Mouse (Mus musculus): ENCODE measurements around the gene Dtx1. TPM values are rescaled to one million over a fixed set of nuclear protein-coding genes. Genes with fewer than 3 reads are reported as not detected.

The Dtx1 gene
- polyA plus RNA-seq, 1 experiment from 2014 or later, result 5.4 TPM

DNA sequence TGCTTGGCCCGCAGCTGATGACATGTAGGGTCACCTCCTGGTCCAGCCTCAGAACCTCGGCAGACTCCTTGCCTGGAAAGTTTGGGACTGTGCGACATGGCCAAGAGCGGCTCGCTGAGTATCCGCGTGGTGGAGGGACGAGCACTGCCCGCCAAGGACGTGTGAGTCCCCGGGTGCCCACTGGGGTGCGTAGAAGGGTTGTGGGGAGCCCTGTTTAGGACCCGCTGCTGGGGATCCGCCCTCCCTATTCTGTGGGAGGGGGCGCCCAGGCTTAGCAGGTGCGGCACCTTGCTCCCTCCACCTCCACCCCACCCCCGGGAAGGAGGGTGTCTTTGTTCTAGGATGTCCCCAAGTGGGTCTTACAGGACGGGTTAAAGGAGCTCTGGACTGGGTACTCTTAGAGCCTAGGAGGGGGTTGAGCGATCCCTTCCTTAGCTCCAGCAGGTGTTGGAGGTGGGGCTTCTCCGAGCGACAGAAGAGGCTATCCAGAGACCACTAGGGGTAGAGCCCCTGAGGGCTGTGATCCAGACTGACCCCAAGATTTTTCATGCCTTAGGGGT is 62.3 kb downstream of the Dtx1 start:
- Histone ChIP-seq H3K9me3 (ENCODE audit: low read length) (no peaks in the 10 kb centered on the region), H3K36me3 (ENCODE audit: insufficient read depth, low read length) (no peaks in the 10 kb centered on the region), H3K4me3 (ENCODE audit: low read length) (peak overlapping the region; percentile 38), H3K27ac (ENCODE audit: low read length) (no peak overlapping the region), H3K4me2 (replicated peaks; ENCODE audit: low read depth, low read length) (peak overlapping the region; percentile 63), H3K27me3 (ENCODE audit: insufficient read depth, low read length) (peaks cover 26% of the 10 kb centered on the region), H3K4me1 (ENCODE audit: insufficient read depth, low read length) (peaks cover 13% of the 10 kb centered on the region), H3K9ac (replicated peaks; ENCODE audit: low read length) (peak overlapping the region; percentile 12; the same call in 1 of the 2 replicates)
- 4% methylated on average over 21 of the region's 21 CpGs for WGBS
- peak; percentile 24 for ATAC-seq (ENCODE audit: low FRiP score, low TSS enrichment)

DNA sequence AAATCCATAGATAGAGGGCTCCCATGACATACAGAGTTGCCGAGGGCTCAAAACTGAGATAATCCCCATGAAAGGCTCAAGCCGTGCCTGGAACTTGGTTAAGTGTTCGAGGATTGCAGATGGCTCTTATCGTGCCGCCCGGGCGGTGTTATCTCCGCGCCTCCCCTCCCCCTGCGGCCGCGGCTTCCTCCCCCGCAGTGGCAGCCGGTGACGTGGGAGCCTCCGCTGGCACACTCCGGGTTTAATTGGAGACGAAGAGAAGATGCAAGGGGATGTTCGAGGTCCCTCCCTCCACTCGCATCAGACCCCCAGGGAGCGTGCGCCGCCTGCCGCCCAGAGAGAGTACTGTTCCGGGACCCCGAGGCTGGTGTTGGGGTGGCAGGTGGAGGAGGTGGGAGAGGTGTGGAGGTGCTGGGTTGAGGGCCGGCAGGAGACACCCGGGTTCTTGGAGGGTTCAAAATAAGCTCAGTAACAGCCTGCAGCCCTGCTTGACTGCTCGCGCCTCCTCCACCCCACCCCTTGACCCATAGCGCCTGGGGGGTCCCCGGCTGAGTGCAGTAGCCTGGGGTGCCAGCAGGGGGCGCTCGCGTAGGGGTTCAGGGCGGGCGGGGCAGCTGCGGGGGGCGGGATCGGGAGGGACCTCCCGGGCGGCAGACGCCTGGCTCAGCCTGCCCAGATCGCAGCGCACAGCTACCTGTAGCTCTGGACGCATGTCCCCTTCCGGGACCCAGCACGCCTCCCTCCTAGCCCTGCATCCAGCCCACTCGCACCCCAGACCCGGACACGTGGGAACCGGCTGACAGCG is 63.0 kb downstream of the Dtx1 start, which contains the start of gene Rasal1:
Gene Rasal1, plus strand, starts transcription at position 244 of the 805 bp plus-strand sequence.
- Histone ChIP-seq H3K9me3 (ENCODE audit: low read length) (no peaks in the 10 kb centered on the region), H3K9ac (replicated peaks; ENCODE audit: low read length) (peak within 1 kb of the TSS; percentile 24), H3K4me2 (replicated peaks; ENCODE audit: low read depth, low read length) (peak within 1 kb of the TSS; percentile 63), H3K4me1 (ENCODE audit: insufficient read depth, low read length) (peaks cover 14% of the 10 kb centered on the region), H3K4me3 (ENCODE audit: low read length) (peak within 1 kb of the TSS; percentile 38), H3K27ac (ENCODE audit: low read length) (no peak within 1 kb of the TSS), H3K27me3 (ENCODE audit: insufficient read depth, low read length) (peaks cover 26% of the 10 kb centered on the region), H3K36me3 (ENCODE audit: insufficient read depth, low read length) (no peaks in the 10 kb centered on the region)
- WGBS, result under 1% methylated on average over 52 of the region's 53 CpGs
- ATAC-seq (ENCODE audit: low FRiP score, low TSS enrichment), result peak; percentile 58

DNA sequence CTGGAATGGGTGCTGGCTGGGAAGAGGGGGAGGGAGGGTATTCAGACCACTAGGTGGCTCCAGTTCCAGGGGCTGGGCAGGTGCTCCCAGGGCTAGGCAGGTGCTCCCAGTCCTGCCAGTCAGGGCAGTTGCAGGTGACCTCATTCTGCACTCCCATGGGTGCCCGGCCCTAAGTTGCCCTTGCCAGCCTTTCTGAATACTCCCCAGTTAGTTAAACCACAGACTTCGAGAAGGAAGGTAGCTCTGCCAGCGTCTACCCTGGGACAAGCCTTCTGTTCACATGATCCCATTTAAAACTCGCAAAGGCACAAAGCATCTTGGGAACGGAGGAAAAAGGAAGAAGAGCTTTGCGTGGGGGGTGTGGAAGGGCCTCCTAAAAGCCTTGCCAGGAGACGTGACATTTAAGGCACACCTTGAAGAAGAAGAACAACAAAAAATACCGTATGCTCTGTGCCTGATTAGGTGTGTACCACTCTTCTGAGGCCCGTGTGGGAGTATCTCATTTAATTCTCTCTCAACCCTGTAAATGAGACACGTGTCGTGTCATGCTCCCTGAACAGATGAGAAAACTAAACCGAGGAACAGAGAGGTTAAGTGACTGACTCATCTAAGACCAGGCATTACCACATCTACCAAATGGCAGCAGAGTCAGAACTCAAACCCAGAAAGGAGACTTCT is 63.8 kb downstream of the Dtx1 start:
- H3K4me3 ChIP-seq (ENCODE audit: low read length), result no peak overlapping the region; the same call in 1 of the 2 replicates
- WGBS, result 23% methylated on average over 12 of the region's 12 CpGs
- ATAC-seq (ENCODE audit: low FRiP score, low TSS enrichment), result no peak
- no peaks in the 10 kb centered on the region for H3K36me3 ChIP-seq (ENCODE audit: insufficient read depth, low read length)
- H3K27ac ChIP-seq (ENCODE audit: low read length), result no peak overlapping the region
- peaks cover 16% of the 10 kb centered on the region for H3K4me1 ChIP-seq (ENCODE audit: insufficient read depth, low read length)
- peak overlapping the region; percentile 63; the same call in 1 of the 2 replicates for H3K4me2 ChIP-seq (replicated peaks; ENCODE audit: low read depth, low read length)
- peaks cover 26% of the 10 kb centered on the region for H3K27me3 ChIP-seq (ENCODE audit: insufficient read depth, low read length)
- H3K9me3 ChIP-seq (ENCODE audit: low read length), result no peaks in the 10 kb centered on the region
- no peak overlapping the region for H3K9ac ChIP-seq (replicated peaks; ENCODE audit: low read length)

DNA sequence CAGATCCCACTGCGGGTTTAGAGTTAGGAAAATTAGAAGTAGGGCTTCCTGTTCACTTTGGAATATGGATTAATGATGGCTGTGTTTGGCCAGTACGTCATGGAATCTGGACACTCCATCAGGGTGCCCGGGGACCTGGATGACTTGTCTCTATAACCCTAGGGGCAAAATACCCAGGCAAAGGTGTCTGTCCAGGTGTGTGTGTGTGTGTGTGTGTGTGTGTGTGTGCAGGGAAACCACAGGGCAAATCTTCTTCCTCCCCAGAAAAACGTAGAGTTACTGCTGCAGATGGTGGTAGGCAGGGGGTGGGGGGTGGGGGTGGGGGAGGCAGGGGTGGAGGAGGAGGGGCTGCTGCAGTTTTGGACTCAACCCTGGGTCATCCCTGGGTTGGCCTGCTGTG is 64.4 kb downstream of the Dtx1 start:
- 60% methylated on average over 4 of the region's 4 CpGs for WGBS
- Histone ChIP-seq H3K4me1 (ENCODE audit: insufficient read depth, low read length) (peaks cover 16% of the 10 kb centered on the region), H3K27me3 (ENCODE audit: insufficient read depth, low read length) (peaks cover 26% of the 10 kb centered on the region), H3K9ac (replicated peaks; ENCODE audit: low read length) (no peak overlapping the region), H3K27ac (ENCODE audit: low read length) (no peak overlapping the region), H3K4me3 (ENCODE audit: low read length) (no peak overlapping the region), H3K9me3 (ENCODE audit: low read length) (no peaks in the 10 kb centered on the region), H3K36me3 (ENCODE audit: insufficient read depth, low read length) (no peaks in the 10 kb centered on the region), H3K4me2 (replicated peaks; ENCODE audit: low read depth, low read length) (no peak overlapping the region)
- ATAC-seq (ENCODE audit: low FRiP score, low TSS enrichment), result no peak

DNA sequence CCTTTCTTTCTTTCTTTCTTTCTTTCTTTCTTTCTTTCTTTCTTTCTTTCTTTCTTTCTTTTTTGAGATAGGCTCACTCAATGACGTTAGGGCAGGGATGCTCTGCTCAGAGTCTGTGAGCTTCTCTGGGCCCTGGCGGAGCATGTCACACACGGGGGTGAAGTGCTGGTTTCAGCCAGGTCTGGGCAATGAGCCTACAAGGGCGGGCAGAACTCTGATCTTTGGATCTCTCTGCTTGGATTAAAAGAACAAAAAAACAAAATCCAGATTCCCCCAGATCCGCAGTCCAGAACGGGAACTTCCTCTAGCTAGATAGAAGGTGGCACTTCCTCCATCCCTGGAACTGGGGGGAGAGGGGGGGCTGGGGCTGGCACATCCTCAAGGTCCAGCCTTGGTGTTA is 65.9 kb downstream of the Dtx1 start:
- Histone ChIP-seq H3K36me3 (ENCODE audit: insufficient read depth, low read length) (no peaks in the 10 kb centered on the region), H3K27ac (ENCODE audit: low read length) (no peak overlapping the region), H3K9me3 (ENCODE audit: low read length) (no peaks in the 10 kb centered on the region), H3K4me3 (ENCODE audit: low read length) (no peak overlapping the region), H3K4me2 (replicated peaks; ENCODE audit: low read depth, low read length) (no peak overlapping the region), H3K9ac (replicated peaks; ENCODE audit: low read length) (no peak overlapping the region), H3K4me1 (ENCODE audit: insufficient read depth, low read length) (peaks cover 16% of the 10 kb centered on the region), H3K27me3 (ENCODE audit: insufficient read depth, low read length) (peaks cover 23% of the 10 kb centered on the region)
- no peak for ATAC-seq (ENCODE audit: low FRiP score, low TSS enrichment)
- WGBS, result 56% methylated on average over 6 of the region's 6 CpGs

DNA sequence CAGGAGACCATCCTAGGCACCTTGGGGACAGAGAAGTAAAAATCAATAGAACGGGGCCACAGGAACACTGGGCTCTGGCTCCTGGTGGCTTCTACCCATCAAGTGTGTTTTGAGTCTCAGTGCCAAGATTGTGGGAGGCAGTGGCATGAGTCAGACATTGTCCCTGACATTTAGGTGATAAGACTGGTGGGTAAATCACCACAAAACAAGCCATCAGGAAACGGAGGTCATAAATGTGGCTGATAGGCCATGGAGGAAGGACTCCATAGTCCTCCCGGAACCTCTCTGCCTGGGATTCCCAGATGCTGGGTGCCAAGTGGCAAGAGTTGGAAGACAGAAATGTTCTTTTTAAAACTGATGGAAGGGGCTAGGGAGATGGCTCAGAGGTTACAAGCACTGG is 67.5 kb downstream of the Dtx1 start:
- no peak overlapping the region for H3K4me2 ChIP-seq (replicated peaks; ENCODE audit: low read depth, low read length)
- ATAC-seq (ENCODE audit: low FRiP score, low TSS enrichment), result no peak
- peaks cover 11% of the 10 kb centered on the region for H3K27me3 ChIP-seq (ENCODE audit: insufficient read depth, low read length)
- no peaks in the 10 kb centered on the region for H3K36me3 ChIP-seq (ENCODE audit: insufficient read depth, low read length)
- H3K9me3 ChIP-seq (ENCODE audit: low read length), result no peaks in the 10 kb centered on the region
- H3K9ac ChIP-seq (replicated peaks; ENCODE audit: low read length), result no peak overlapping the region
- H3K4me1 ChIP-seq (ENCODE audit: insufficient read depth, low read length), result peaks cover 14% of the 10 kb centered on the region
- H3K27ac ChIP-seq (ENCODE audit: low read length), result no peak overlapping the region
- WGBS, result 60% methylated on average over 3 of the region's 3 CpGs
- H3K4me3 ChIP-seq (ENCODE audit: low read length), result no peak overlapping the region

DNA sequence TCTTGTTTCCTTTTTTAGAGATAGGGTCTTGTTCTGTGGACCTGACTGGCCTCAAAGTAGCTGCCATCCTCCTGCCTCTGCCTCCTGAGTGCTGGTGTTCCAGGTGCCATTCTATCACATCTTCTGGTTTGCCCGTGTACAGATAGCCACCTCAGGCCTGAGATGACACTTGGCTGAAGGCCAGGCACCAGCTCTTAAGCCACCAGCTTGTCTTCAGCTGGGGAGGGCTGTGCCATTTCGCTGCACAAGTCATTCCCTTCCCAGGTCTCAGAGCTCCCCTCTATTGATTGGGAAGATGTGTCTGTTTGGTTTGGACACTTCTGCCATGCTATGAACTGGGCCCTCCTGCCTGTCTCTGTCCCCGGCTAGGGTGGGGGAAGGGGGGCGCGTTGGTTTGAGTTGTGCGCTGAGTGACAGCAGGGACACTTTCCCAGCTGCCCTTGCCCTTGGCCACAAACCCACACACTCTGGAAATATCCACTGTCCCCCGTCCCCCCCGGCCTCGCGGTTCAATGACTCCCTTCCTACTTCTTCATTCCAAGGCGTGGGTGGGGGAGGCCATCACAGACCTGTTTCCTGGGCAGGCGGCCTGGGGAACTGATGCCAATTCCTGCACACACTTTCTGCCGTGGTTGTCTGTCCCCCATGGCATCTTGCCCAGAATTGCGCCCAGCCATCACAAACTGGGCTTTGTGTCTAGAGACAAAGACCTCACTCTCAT is 68.2 kb downstream of the Dtx1 start:
- Histone ChIP-seq H3K4me1 (ENCODE audit: insufficient read depth, low read length) (peaks cover 7% of the 10 kb centered on the region), H3K9me3 (ENCODE audit: low read length) (no peaks in the 10 kb centered on the region), H3K27me3 (ENCODE audit: insufficient read depth, low read length) (peaks cover 4% of the 10 kb centered on the region), H3K36me3 (ENCODE audit: insufficient read depth, low read length) (no peaks in the 10 kb centered on the region), H3K4me2 (replicated peaks; ENCODE audit: low read depth, low read length) (no peak overlapping the region), H3K9ac (replicated peaks; ENCODE audit: low read length) (no peak overlapping the region), H3K27ac (ENCODE audit: low read length) (no peak overlapping the region), H3K4me3 (ENCODE audit: low read length) (no peak overlapping the region)
- 56% methylated on average over 14 of the region's 14 CpGs for WGBS
- no peak for ATAC-seq (ENCODE audit: low FRiP score, low TSS enrichment)

DNA sequence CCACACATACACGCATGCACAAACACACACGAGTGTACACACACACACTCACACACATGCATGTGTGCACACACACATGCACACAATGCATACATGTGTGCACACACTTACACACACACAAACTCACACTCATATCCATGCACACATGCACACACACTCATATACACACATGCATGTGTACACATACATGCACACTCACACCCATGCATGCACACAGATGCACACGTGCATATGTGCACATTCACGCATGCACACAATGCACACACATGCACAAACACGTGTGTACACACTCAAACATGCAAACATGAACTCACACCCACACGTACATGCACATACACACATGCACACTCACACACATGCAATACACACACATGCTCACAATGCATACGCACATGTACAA is 71.6 kb downstream of the Dtx1 start:
- H3K27ac ChIP-seq (ENCODE audit: low read length), result no peak overlapping the region
- H3K27me3 ChIP-seq (ENCODE audit: insufficient read depth, low read length), result no peaks in the 10 kb centered on the region
- no peak overlapping the region for H3K9ac ChIP-seq (replicated peaks; ENCODE audit: low read length)
- no peak for ATAC-seq (ENCODE audit: low FRiP score, low TSS enrichment)
- no peak overlapping the region for H3K4me3 ChIP-seq (ENCODE audit: low read length)
- H3K9me3 ChIP-seq (ENCODE audit: low read length), result no peaks in the 10 kb centered on the region; the same call in 1 of the 2 replicates
- H3K36me3 ChIP-seq (ENCODE audit: insufficient read depth, low read length), result no peaks in the 10 kb centered on the region
- H3K4me2 ChIP-seq (replicated peaks; ENCODE audit: low read depth, low read length), result no peak overlapping the region
- H3K4me1 ChIP-seq (ENCODE audit: insufficient read depth, low read length), result peaks cover 3% of the 10 kb centered on the region; the same call in 1 of the 2 replicates
- WGBS, result 90% methylated on average over 7 of the region's 7 CpGs

DNA sequence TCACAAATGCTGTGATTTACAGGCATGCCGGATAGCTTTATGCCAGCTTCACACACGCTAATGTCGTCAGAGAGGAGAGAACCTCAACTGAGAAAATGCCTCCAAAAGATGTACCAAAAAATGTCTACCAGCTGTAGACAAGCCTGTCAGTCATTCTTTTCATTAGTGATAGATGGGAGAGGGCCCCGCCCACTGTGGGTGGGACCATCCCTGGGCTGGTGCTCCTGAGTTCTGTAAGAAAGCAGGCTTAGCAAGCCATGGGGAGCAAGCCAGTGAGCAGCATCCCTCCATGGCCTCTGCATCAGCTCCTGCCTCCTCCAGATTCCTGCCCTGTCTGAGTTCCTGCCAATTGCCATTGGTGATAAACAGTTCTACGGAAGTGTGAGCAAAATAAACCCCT is 76.1 kb downstream of the Dtx1 start:
- H3K27ac ChIP-seq (ENCODE audit: low read length), result no peak overlapping the region
- 0 out of 2 replicates have a peak, but pooled peaks cover 7% of the 10 kb centered on the region for H3K27me3 ChIP-seq (ENCODE audit: insufficient read depth, low read length)
- H3K4me3 ChIP-seq (ENCODE audit: low read length), result no peak overlapping the region
- H3K9me3 ChIP-seq (ENCODE audit: low read length), result peaks cover 8% of the 10 kb centered on the region
- H3K4me1 ChIP-seq (ENCODE audit: insufficient read depth, low read length), result no peaks in the 10 kb centered on the region
- ATAC-seq (ENCODE audit: low FRiP score, low TSS enrichment), result no peak
- H3K36me3 ChIP-seq (ENCODE audit: insufficient read depth, low read length), result no peaks in the 10 kb centered on the region
- H3K4me2 ChIP-seq (replicated peaks; ENCODE audit: low read depth, low read length), result no peak overlapping the region
- WGBS, result 69% methylated on average over 5 of the region's 5 CpGs
- no peak overlapping the region for H3K9ac ChIP-seq (replicated peaks; ENCODE audit: low read length)

Measured in kidney, embryonic 16.5 days (tissue).